Mouse (Mus musculus) regulatory T cell (primary cell): ENCODE results near the gene Gm16223.

Experiments used
- in situ Hi-C: fragments of 300-600 bp; cut with MboI, MseI; formaldehyde crosslinking; loops from one replicate; pipeline ENCODE4 v1.15.1; 2025; ENCODE audit warnings: high pct_unique_total_duplicates

Gene Gm16223

GRCm38 (mm10) chr5:42067476-42068187 is at the start of gene Gm16223:
Gene Gm16223 (plus strand): TSS chr5:42067960.
- in situ Hi-C loops = no loop called here

DNA sequence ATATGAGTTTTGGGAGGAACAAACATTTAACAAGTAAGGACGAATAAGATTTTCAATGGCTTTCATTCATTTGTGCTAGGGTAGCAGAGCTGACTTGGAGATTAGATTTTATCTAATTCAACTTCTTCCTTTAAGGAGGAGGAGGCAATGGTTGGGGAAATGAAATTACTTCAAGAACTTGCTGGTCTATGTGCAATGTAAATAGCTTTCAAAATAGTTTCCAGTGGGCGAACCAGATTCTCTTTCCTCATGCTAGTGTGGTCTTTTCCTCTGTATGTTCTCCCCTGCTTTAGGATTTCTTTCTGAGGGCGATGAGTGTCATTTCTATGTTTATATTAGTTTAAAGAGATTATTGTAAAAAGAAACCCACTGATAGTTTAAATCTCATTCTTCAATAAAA is 45.7 kb upstream of the Gm16223 start:
- in situ Hi-C loops = no loop called here

DNA sequence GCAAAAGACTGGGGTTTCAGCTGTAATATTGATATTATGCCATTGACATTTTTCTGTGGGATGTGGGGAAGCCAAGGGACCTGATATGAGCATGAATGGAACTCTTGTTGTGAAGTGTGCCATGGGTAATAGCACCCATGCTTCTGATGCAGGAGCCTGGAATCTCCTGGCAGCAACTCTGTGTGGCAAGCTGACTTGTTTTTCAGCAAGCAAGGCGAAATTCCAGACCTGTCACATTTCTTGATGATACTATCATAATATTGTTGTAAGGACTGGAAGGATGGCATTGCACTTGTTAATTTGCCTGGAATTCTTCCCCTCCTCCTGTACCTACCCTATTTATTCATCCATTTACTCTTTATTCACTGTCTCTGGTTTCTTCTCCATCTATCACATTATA is 44.2 kb upstream of the Gm16223 start:
- in situ Hi-C loops = no loop called here

DNA sequence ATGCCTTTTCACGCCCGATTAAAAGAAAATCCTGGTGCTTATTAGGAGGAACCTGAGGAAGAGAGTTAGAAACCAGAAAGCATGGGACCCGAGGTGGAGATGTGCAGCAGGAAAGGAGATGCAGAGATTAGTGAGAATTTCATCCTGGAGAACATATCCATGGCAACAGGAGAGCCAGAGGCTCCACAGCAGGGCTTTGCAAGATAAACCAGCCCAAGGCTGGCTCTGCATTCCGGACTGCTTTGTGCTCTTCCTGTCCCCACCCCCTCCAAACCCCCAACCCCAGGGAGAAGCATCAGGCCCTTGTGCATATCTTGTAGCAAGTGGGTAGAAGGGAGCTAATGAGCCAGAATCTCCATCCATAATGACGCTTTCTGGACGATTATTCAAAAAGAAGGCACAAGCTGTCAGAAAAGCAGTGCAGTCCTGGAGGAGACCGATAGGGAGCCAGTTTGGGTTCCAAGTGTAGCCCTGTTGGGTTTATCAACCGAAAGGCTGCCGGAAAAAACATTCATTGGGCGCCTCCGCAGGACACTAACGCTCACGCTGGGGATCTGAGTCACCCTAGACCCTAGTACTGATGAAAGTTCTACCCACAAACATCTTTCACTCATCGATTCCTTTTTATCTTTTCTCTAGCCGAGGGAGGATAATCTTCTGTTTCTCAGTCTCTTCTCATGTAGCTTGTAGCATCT is 31.2 kb upstream of the Gm16223 start:
- in situ Hi-C loops = no loop called here

- in situ Hi-C loops = no loop called here
These were observed 13.1 kb upstream of the Gm16223 start for GRCm38 (mm10) chr5:42054636-42055035.

GRCm38 (mm10) chr5:42055151-42055550 is 12.6 kb upstream of the Gm16223 start:
- in situ Hi-C loops = no loop called here

DNA sequence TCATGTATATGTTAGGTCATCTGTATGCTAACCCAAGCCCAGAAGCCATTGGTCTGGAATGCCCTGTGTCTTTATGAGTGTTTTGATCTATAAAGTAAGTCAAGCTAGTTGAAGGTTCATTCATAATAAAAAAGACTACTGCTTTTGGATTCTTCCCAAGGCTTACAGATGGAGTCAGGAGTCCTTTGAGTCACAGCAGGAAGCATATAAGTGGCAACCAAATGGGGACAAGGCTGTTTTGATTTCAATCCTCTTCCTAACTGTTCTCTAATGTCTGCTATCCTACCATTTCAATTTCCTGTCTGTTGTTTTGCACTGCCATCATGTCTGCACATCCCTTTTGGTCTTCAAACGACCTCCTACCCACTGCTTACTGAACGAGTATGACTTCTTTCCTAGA is 2.7 kb upstream of the Gm16223 start:
- in situ Hi-C loops = no loop called here

DNA sequence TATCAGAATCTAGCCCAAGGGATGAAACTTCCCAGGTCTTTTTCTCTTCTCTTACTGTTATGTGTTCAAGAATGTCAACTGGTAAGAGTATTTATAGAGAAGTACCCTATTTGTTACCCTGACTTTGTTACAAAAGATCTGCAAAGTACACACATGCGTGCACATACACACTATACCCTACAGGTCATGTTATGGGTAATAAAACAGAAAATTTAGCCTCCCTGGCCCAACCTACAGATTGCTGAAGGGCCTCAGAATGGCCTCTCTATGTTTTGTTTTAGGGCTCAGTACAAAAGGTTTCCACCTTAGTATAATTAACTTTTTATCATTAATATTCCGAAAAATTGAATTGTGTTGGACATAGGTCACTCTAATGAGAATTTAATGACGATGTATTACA is 685 bp upstream of the Gm16223 start:
- in situ Hi-C loops = no loop called here

GRCm38 (mm10) chr5:42068188-42068579 is 424 bp downstream of the Gm16223 start:
- in situ Hi-C loops = no loop called here

GRCm38 (mm10) chr5:42116586-42117346 is 49.0 kb downstream of the Gm16223 start:
- in situ Hi-C loops = no loop called here

DNA sequence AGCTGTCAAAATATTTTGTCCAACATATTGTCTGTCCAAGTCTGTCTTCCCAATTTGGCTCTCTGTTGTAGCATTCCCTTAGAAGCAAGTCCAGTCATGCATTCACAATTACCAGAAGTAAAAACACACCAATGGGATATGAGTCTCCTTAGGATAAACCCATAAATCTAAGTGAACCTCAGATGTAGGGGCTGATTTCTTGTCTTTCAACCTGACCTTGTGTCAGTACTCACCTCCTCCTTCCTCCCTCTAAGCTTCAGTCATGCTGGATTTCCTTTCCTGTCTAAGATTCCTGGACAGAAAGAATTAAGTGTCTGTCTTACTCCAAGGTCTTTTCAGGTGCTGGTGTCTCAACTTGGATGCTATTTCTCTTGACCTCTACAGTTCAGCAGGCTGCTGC is 57.8 kb downstream of the Gm16223 start:
- in situ Hi-C loops = no loop called here

DNA sequence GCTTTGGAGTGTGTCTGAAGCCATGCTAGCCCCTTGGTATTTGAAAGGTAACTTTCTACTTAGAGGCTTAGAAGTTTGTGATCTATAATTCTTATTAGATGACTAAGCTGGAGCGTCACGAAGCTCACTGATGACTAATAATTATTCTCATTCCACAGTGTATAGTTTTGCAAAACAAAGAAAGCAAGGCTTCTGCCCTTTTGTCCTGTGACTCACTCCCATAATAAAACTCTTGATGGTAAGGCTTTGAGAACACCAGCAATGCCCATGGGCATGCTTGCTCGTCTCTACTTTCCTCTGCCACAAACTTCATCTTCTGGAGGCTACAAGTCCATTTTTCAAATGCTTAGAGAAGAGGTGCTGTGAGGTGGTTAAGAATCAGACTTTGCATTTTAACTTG is 87.9 kb downstream of the Gm16223 start:
- in situ Hi-C loops = no loop called here

GRCm38 (mm10) chr5:42164731-42165130 is 97.0 kb downstream of the Gm16223 start:
- in situ Hi-C loops = no loop called here

DNA sequence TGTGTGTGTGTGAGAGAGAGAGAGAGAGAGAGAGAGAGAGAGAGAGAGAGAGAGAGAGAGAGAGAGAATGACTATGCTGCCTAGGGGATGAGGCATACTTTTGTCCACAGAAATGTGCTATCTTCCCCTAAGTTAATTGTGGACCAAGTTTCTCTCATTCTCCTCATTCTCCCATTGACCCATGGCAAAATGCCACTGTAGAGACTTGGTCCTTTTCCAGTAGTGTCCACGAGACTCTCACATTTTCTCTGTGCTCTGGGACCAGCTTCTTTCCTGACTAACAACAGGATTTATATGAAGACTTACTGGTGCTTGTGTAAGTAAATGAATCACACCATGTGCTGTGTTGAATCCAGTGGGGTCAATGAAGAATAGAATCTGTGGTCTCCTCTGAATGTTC is 98.6 kb downstream of the Gm16223 start:
- in situ Hi-C loops = no loop called here

- in situ Hi-C loops = no loop called here
These were observed 100.3 kb downstream of the Gm16223 start for GRCm38 (mm10) chr5:42168071-42168470.

DNA sequence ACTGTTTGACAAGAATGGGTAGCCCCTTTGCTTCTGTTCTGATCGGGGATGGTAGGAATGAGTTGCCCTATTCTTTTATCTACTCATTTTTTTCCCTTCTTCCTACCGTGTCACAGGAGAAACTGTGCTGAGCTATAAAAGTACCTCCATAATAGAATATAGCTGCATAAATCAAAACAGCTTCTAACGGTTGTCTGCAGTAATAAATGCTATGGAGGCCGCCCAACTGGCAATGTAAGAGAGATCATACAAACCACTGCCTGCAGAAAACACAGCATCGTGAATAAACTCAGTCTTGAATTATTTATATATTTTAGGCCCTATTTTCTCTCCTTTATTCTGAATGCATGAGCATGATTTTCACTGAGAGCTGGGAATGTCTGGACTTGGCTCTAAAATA is 101.0 kb downstream of the Gm16223 start:
- in situ Hi-C loops = no loop called here

- in situ Hi-C loops = no loop called here
These were observed 106.3 kb downstream of the Gm16223 start for GRCm38 (mm10) chr5:42174109-42174508.

- in situ Hi-C loops = no loop called here
These were observed 107.7 kb downstream of the Gm16223 start for GRCm38 (mm10) chr5:42175424-42175823.

- in situ Hi-C loops = no loop called here
These were observed 130.7 kb downstream of the Gm16223 start for GRCm38 (mm10) chr5:42198493-42198892.

GRCm38 (mm10) chr5:42207456-42208122 is 139.8 kb downstream of the Gm16223 start:
- in situ Hi-C loops = no loop called here

DNA sequence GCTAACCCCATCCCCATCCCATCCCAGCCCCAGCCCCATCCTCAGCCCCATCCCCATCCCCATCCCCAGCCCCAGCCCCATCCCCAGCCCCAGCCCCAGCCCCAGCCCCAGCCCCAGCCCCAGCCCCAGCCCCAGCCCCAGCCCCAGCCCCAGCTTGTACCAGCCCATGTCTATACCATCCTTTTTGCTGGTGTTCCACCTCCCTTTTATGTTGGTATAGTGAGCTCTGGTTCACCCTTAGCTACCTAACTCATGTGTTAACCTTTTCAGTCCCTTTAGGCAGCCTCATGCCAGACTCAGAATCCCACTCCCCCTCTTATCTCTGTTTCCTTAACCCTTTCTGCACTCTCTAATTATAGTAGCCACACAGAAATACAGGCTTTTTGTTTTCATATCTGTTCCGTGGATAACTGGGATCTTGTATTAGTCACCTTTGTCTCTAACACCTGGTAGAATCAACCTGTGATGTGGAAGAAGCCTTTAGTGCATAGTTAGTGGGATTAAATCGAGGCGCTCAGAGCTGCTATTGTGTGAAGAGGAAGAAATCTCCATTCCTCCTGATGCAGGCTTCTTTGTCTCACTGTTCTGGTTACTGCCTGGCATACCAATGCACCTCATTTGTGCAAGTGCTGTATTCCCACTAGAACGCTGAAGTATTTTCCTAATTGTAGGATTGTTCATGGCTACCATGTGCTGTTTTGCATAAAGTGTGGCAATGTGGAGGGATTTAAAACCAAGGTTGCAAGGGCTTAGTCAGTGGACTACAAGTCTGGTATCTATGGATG is 144.0 kb downstream of the Gm16223 start:
- in situ Hi-C loops = no loop called here
